Mouse (Mus musculus): ENCODE measurements at regions not wholly inside any gene's neighbourhood (a gene's known extent, or its start where the extent isn't known, plus 50 kb on each side); places are given as distances from the start of the nearest gene placed in this dataset.

- WGBS = 94% methylated on average over 7 of the region's 7 CpGs
- no peak overlapping the region for H3K4me3 ChIP-seq
- H3K27ac ChIP-seq = no peak overlapping the region
- no peaks in the 10 kb centered on the region for H3K4me1 ChIP-seq
- H3K36me3 ChIP-seq (replicated peaks) = no peaks in the 10 kb centered on the region
- no peak for DNase-seq (ENCODE audit: extremely low spot score, low spot score)
- H3K27me3 ChIP-seq (ENCODE audit: poor library complexity, severe bottlenecking) = no peaks in the 10 kb centered on the region; the same call in 1 of the 2 replicates
- H3K9me3 ChIP-seq = no peaks in the 10 kb centered on the region
Observed at GRCm38 (mm10) chr13:107314746-107315145, 292.8 kb upstream of the Kif2a start.

- H3K27me3 ChIP-seq (ENCODE audit: poor library complexity, severe bottlenecking) = no peaks in the 10 kb centered on the region; the same call in 1 of the 2 replicates
- H3K4me3 ChIP-seq = no peak overlapping the region
- no peaks in the 10 kb centered on the region for H3K36me3 ChIP-seq (replicated peaks)
- 81% methylated on average over 6 of the region's 6 CpGs for WGBS
- H3K27ac ChIP-seq = no peak overlapping the region
- no peaks in the 10 kb centered on the region for H3K9me3 ChIP-seq
- H3K4me1 ChIP-seq = peaks cover 8% of the 10 kb centered on the region; the same call in 1 of the 2 replicates
- no peak for DNase-seq (ENCODE audit: extremely low spot score, low spot score)
Observed at GRCm38 (mm10) chr13:107308958-107309639, 287.2 kb upstream of the Kif2a start.

- DNase-seq (ENCODE audit: extremely low spot score, low spot score) = no peak
- Histone ChIP-seq H3K4me1 (peaks cover 8% of the 10 kb centered on the region; the same call in 1 of the 2 replicates), H3K27me3 (ENCODE audit: poor library complexity, severe bottlenecking) (no peaks in the 10 kb centered on the region; the same call in 1 of the 2 replicates), H3K4me3 (no peak overlapping the region), H3K27ac (no peak overlapping the region), H3K9me3 (no peaks in the 10 kb centered on the region), H3K36me3 (replicated peaks) (no peaks in the 10 kb centered on the region)
- 92% methylated on average over 2 of the region's 2 CpGs for WGBS
Observed at GRCm38 (mm10) chr13:107308404-107308803, 286.5 kb upstream of the Kif2a start.

- Histone ChIP-seq H3K4me3 (no peak overlapping the region), H3K36me3 (replicated peaks) (no peaks in the 10 kb centered on the region), H3K27me3 (ENCODE audit: poor library complexity, severe bottlenecking) (no peaks in the 10 kb centered on the region; the same call in 1 of the 2 replicates), H3K9me3 (no peaks in the 10 kb centered on the region), H3K27ac (no peak overlapping the region), H3K4me1 (peaks cover 8% of the 10 kb centered on the region; the same call in 1 of the 2 replicates)
- no peak for DNase-seq (ENCODE audit: extremely low spot score, low spot score)
- 95% methylated on average over 1 of the region's 1 CpGs for WGBS
Observed at GRCm38 (mm10) chr13:107306958-107307357, 285.0 kb upstream of the Kif2a start.

- Histone ChIP-seq H3K4me3 (no peak overlapping the region), H3K27me3 (ENCODE audit: poor library complexity, severe bottlenecking) (no peaks in the 10 kb centered on the region; the same call in 1 of the 2 replicates), H3K4me1 (peaks cover 8% of the 10 kb centered on the region; the same call in 1 of the 2 replicates), H3K36me3 (replicated peaks) (no peaks in the 10 kb centered on the region), H3K9me3 (no peaks in the 10 kb centered on the region), H3K27ac (no peak overlapping the region)
- no peak for DNase-seq (ENCODE audit: extremely low spot score, low spot score)
- WGBS = 92% methylated on average over 1 of the region's 1 CpGs
Observed at GRCm38 (mm10) chr13:107306232-107306631, 284.3 kb upstream of the Kif2a start.

- no peaks in the 10 kb centered on the region for H3K36me3 ChIP-seq (replicated peaks)
- H3K4me3 ChIP-seq = no peak overlapping the region
- no peak for DNase-seq (ENCODE audit: extremely low spot score, low spot score)
- no peaks in the 10 kb centered on the region for H3K9me3 ChIP-seq
- no peak overlapping the region for H3K27ac ChIP-seq
- H3K27me3 ChIP-seq (ENCODE audit: poor library complexity, severe bottlenecking) = no peaks in the 10 kb centered on the region; the same call in 1 of the 2 replicates
- WGBS = 96% methylated on average over 1 of the region's 1 CpGs
- peaks cover 8% of the 10 kb centered on the region; the same call in 1 of the 2 replicates for H3K4me1 ChIP-seq
Observed at GRCm38 (mm10) chr13:107305738-107306137, 283.8 kb upstream of the Kif2a start.

- Histone ChIP-seq H3K27me3 (ENCODE audit: poor library complexity, severe bottlenecking) (no peaks in the 10 kb centered on the region), H3K36me3 (replicated peaks) (no peaks in the 10 kb centered on the region), H3K4me3 (no peak overlapping the region), H3K27ac (no peak overlapping the region), H3K9me3 (no peaks in the 10 kb centered on the region), H3K4me1 (peaks cover 5% of the 10 kb centered on the region; the same call in 1 of the 2 replicates)
- DNase-seq (ENCODE audit: extremely low spot score, low spot score) = no peak
- WGBS = 89% methylated on average over 7 of the region's 7 CpGs
Observed at GRCm38 (mm10) chr13:107303878-107304277, 282.0 kb upstream of the Kif2a start.

GRCm38 (mm10) chr13:107303322-107303721, 281.4 kb upstream of the Kif2a start:
- Histone ChIP-seq H3K27ac (no peak overlapping the region), H3K4me1 (0 out of 2 replicates have a peak, but pooled peaks cover 4% of the 10 kb centered on the region), H3K27me3 (ENCODE audit: poor library complexity, severe bottlenecking) (no peaks in the 10 kb centered on the region), H3K4me3 (no peak overlapping the region), H3K9me3 (no peaks in the 10 kb centered on the region), H3K36me3 (replicated peaks) (no peaks in the 10 kb centered on the region)
- WGBS = 85% methylated on average over 5 of the region's 5 CpGs
- DNase-seq (ENCODE audit: extremely low spot score, low spot score) = no peak

- 88% methylated on average over 2 of the region's 2 CpGs for WGBS
- no peak for DNase-seq (ENCODE audit: extremely low spot score, low spot score)
Observed at GRCm38 (mm10) chr13:107300792-107301191, 278.9 kb upstream of the Kif2a start.

GRCm38 (mm10) chr13:107264581-107264980, 242.7 kb upstream of the Kif2a start:
- WGBS = 69% methylated on average over 6 of the region's 6 CpGs
- no peak overlapping the region for H3K27ac ChIP-seq

More at GRCm38 (mm10) chr13:107300792-107301191, 278.9 kb upstream of the Kif2a start:
- Histone ChIP-seq H3K9me3 (no peaks in the 10 kb centered on the region), H3K27me3 (ENCODE audit: poor library complexity, severe bottlenecking) (no peaks in the 10 kb centered on the region), H3K27ac (no peak overlapping the region), H3K4me1 (0 out of 2 replicates have a peak, but pooled peaks cover 4% of the 10 kb centered on the region), H3K36me3 (replicated peaks) (no peaks in the 10 kb centered on the region), H3K4me3 (no peak overlapping the region)

GRCm38 (mm10) chr13:107261479-107262050, 239.6 kb upstream of the Kif2a start:
- H3K9me3 ChIP-seq = no peaks in the 10 kb centered on the region
- H3K4me1 ChIP-seq = peaks cover 22% of the 10 kb centered on the region
- WGBS = 12% methylated on average over 6 of the region's 6 CpGs
- H3K27ac ChIP-seq = peak overlapping the region; percentile 70
- H3K27me3 ChIP-seq (ENCODE audit: poor library complexity, severe bottlenecking) = peaks cover 7% of the 10 kb centered on the region; the same call in 1 of the 2 replicates
- H3K36me3 ChIP-seq (replicated peaks) = no peaks in the 10 kb centered on the region
- peak; percentile 37 for DNase-seq (ENCODE audit: extremely low spot score, low spot score)
- no peak overlapping the region for H3K4me3 ChIP-seq

More at GRCm38 (mm10) chr13:107264581-107264980, 242.7 kb upstream of the Kif2a start:
- Histone ChIP-seq H3K36me3 (replicated peaks) (no peaks in the 10 kb centered on the region), H3K4me3 (no peak overlapping the region), H3K27me3 (ENCODE audit: poor library complexity, severe bottlenecking) (peaks cover under 1% of the 10 kb centered on the region; the same call in 1 of the 2 replicates), H3K9me3 (no peaks in the 10 kb centered on the region), H3K4me1 (peaks cover 22% of the 10 kb centered on the region)
- DNase-seq (ENCODE audit: extremely low spot score, low spot score) = no peak

GRCm38 (mm10) chr13:107260274-107260673, 238.3 kb upstream of the Kif2a start:
- Histone ChIP-seq H3K27ac (no peak overlapping the region), H3K36me3 (replicated peaks) (no peaks in the 10 kb centered on the region), H3K4me1 (peaks cover 22% of the 10 kb centered on the region), H3K9me3 (no peaks in the 10 kb centered on the region), H3K27me3 (ENCODE audit: poor library complexity, severe bottlenecking) (peaks cover 7% of the 10 kb centered on the region; the same call in 1 of the 2 replicates), H3K4me3 (no peak overlapping the region)
- no peak for DNase-seq (ENCODE audit: extremely low spot score, low spot score)
- WGBS = 88% methylated on average over 4 of the region's 4 CpGs

Measured in forebrain, embryonic 10.5 days (tissue).